Mouse (Mus musculus) kidney, postnatal 0 days (tissue): ENCODE data around the gene Wfdc5. TPM values are rescaled to one million over a fixed set of nuclear protein-coding genes. Genes with fewer than 3 reads are reported as not detected.

Experiments used
- ATAC-seq: fragments of 200-750 bp; cut with Nextera tagmentation; replicated peaks from 2 replicates; pipeline ENCODE4 v1.8.0; 2017; ENCODE audit warnings: low read depth, moderate number of reproducible peaks, moderate TSS enrichment, moderate library complexity; ENCODE audit not compliant: low FRiP score
- DNase-seq: peaks from one replicate; pipeline ENCODE4 v3.0.0-alpha.2; 2016; ENCODE audit warnings: low spot score
- H3K27ac ChIP-seq: fragments of 300-500 bp; sonication (generic); 2 replicates; pipeline ENCODE4 v1.5.1; 2014; ENCODE audit warnings: mild to moderate bottlenecking
- H3K27me3 ChIP-seq: fragments of 300-500 bp; sonication (generic); 2 replicates; pipeline ENCODE4 v1.6.1; 2014; ENCODE audit warnings: low read length, mixed read lengths; ENCODE audit not compliant: insufficient read depth
- H3K36me3 ChIP-seq: fragments of 300-500 bp; sonication (generic); 2 replicates; pipeline ENCODE4 v1.6.1; 2014; ENCODE audit warnings: low read length, mixed read lengths; ENCODE audit not compliant: insufficient read depth
- H3K4me1 ChIP-seq: fragments of 300-500 bp; sonication (generic); replicated peaks from 2 replicates; pipeline ENCODE4 v1.6.1; 2014; ENCODE audit warnings: antibody characterized with exemption, low read length, mixed read lengths; ENCODE audit not compliant: insufficient read depth
- H3K4me2 ChIP-seq: fragments of 300-500 bp; sonication (generic); 2 replicates; pipeline ENCODE4 v1.6.1; 2014; ENCODE audit warnings: mild to moderate bottlenecking, low read length, moderate library complexity, mixed read lengths
- H3K4me3 ChIP-seq: fragments of 300-500 bp; sonication (generic); replicated peaks from 2 replicates; pipeline ENCODE4 v1.5.1; 2014; ENCODE audit warnings: low read depth, low read length
- H3K9ac ChIP-seq: fragments of 300-500 bp; sonication (generic); 2 replicates; pipeline ENCODE4 v1.6.1; 2014; ENCODE audit warnings: low read depth, low read length
- H3K9me3 ChIP-seq: fragments of 300-500 bp; sonication (generic); replicated peaks from 2 replicates; pipeline ENCODE4 v1.6.1; 2016; ENCODE audit warnings: low read length, inconsistent platforms, mixed read lengths
- CTCF ChIP-seq: IDR thresholded peaks from 2 replicates; pipeline ENCODE4 v1.5.1; 2016; ENCODE audit warnings: antibody characterized with exemption, low read depth, mild to moderate bottlenecking, moderate library complexity
- WGBS: fragments of 180-500 bp; shearing (Covaris S2); extraction: QIAGEN DNeasy Blood & Tissue Kit; methylation state at CpG from one replicate; pipeline ENCODE4 v1.1.7; 2014; 5-methylcytosine and 5-hydroxymethylcytosine counted together
- polyA plus RNA-seq: library from polyadenylated mRNA; unstranded; fragments of >200 nt; fragmentation: Nextera tagmentation; extraction: Ambion mirVana; gene quantifications from 2 replicates; pipeline ENCODE4 v1.2.1, GENCODE M21; 2015

Gene Wfdc5
- polyA plus RNA-seq, 1 experiment from 2014 or later = not detected

DNA sequence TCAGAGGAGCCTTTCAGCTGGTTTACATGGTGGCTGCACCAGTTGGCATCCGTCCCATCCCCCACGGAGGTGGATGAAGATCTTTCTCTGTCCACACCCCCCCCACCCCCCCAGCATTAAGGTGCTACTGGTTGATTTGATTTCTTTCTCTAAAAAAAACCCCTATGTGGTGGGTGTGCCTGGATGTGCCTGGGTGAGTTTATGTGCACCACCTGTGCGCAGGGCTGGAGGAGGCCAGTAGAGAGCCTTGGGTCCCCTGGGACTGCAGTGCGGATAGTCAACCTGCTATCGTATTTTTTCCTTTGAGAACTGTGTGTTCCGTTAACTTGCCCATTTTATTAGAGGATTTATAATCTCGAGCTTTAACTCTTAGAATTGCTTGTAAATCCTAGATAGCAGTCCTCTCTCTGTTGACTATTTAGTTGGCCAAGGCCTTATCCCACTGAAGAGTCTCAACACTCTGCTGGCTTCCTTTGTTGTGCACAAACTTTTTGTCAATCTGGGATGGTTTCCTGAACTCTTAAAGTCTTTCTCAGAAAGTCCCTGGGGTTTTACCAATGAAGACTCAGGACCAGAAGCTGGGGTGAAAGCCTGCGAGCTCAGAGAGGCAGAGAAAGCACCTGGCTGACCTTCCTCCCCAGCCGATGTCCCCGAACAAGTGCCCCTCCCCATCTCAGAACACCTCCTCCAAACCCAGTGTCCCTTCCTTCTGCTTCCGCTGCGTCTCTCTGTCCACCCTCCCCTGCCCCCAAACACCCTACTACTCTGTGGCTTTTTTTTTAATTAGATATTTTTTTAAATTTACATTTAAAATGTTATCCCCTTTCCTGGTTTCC lies 53.7 kb downstream of the Wfdc5 start:
- no peaks in the 10 kb centered on the region for H3K4me1 ChIP-seq
- H3K9ac ChIP-seq = no peak overlapping the region
- no peak for DNase-seq
- TF ChIP-seq CTCF = no peak
- no peak overlapping the region for H3K27ac ChIP-seq
- H3K4me2 ChIP-seq = no peak overlapping the region
- no peaks in the 10 kb centered on the region for H3K36me3 ChIP-seq
- 78% methylated on average over 12 of the region's 12 CpGs for WGBS
- H3K27me3 ChIP-seq = no peaks in the 10 kb centered on the region
- no peaks in the 10 kb centered on the region for H3K9me3 ChIP-seq
- no peak overlapping the region for H3K4me3 ChIP-seq
- no peak for ATAC-seq

DNA sequence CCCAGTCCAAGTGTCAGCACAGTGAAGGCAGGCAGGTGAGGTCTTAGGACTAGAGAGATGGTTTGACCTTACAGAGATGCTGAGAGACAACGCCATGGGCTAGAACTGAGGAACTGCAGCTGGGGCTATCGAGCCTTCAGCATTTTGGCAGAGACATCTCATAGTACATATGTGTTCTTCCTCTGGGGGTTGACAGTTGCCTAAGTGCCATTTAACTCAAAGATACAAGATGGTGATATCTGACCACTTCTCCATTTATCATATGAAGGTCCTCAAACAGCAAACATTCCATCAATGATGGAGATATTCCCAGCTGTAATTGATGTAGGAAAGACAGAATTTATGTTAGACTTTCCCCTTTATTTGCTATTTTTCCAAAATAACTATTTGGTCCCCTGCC lies 55.2 kb downstream of the Wfdc5 start:
- 86% methylated on average over 2 of the region's 2 CpGs for WGBS
- no peaks in the 10 kb centered on the region for H3K27me3 ChIP-seq

DNA sequence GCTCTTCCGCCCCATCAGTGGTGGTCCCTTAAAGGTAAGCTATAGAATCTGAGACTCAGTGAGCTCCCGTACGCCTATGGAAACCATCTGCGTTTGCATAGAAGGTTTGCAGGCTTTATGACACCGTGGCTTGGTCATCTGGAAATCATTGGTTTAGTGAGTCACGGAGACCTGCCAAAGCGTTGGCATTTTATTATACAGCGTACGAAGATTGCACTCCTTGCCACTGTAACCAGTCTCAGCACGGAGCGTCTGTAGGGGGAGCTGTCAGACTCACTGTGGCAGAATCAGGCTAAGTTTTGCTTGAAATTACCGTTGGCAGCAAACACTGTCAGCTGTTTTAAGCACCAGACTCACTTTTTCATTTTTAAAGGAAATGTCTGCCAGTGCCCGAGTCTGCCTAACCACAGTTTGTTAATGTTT lies 56.0 kb downstream of the Wfdc5 start:
- H3K9me3 ChIP-seq = no peaks in the 10 kb centered on the region
- H3K4me2 ChIP-seq = no peak overlapping the region
- H3K27ac ChIP-seq = no peak overlapping the region
- WGBS = 76% methylated on average over 13 of the region's 13 CpGs
- no peaks in the 10 kb centered on the region for H3K36me3 ChIP-seq
- peak; percentile 66 for TF ChIP-seq CTCF
- no peaks in the 10 kb centered on the region for H3K27me3 ChIP-seq
- H3K9ac ChIP-seq = no peak overlapping the region
- no peak overlapping the region for H3K4me3 ChIP-seq
- H3K4me1 ChIP-seq = no peaks in the 10 kb centered on the region
- ATAC-seq (no peak), DNase-seq (peak; percentile 40)

More for the DNA sequence above, 55.2 kb downstream of the Wfdc5 start:
- DNase-seq (no peak), ATAC-seq (no peak)
- Histone ChIP-seq H3K27ac (no peak overlapping the region), H3K9ac (no peak overlapping the region), H3K9me3 (no peaks in the 10 kb centered on the region), H3K36me3 (no peaks in the 10 kb centered on the region), H3K4me2 (no peak overlapping the region), H3K4me3 (no peak overlapping the region), H3K4me1 (no peaks in the 10 kb centered on the region)
- no peak for TF ChIP-seq CTCF

Other genes with a start within 250 kb of the Wfdc5 start
- gene Ywhab, start 187.8 kb downstream of the Wfdc5 start, polyA plus RNA-seq = 261 and 288 TPM in 2 replicates
- gene Pabpc1l, start 157.3 kb downstream of the Wfdc5 start, polyA plus RNA-seq = 2.7 and 4.0 TPM in 2 replicates
- gene Stk4, start 112.4 kb downstream of the Wfdc5 start, polyA plus RNA-seq = 15.2 and 17.1 TPM in 2 replicates
- gene Tomm34, start 111.6 kb downstream of the Wfdc5 start, polyA plus RNA-seq = 42.3 and 49.8 TPM in 2 replicates
- 0.14 and 0.27 TPM in 2 replicates for gene Kcns1, start 11.6 kb downstream of the Wfdc5 start, polyA plus RNA-seq
- not detected in 2 replicates for gene Wfdc12, start 7.9 kb upstream of the Wfdc5 start, polyA plus RNA-seq
- not detected in 2 replicates for gene Wfdc15a, start 17.4 kb upstream of the Wfdc5 start, polyA plus RNA-seq
- gene Wfdc15b, start 38.9 kb upstream of the Wfdc5 start, polyA plus RNA-seq = 306 and 341 TPM in 2 replicates
- not detected in 2 replicates for gene Svs2, start 55.7 kb upstream of the Wfdc5 start, polyA plus RNA-seq
- not detected in 2 replicates for gene Svs3b, start 73.9 kb upstream of the Wfdc5 start, polyA plus RNA-seq
- not detected in 2 replicates for gene Svs4, start 95.7 kb upstream of the Wfdc5 start, polyA plus RNA-seq
- not detected in 2 replicates for gene Svs3a, start 106.5 kb upstream of the Wfdc5 start, polyA plus RNA-seq
- not detected in 2 replicates for gene Svs6, start 134.0 kb upstream of the Wfdc5 start, polyA plus RNA-seq
- gene Svs5, start 150.0 kb upstream of the Wfdc5 start, polyA plus RNA-seq = not detected in 2 replicates
- gene Slpi, start 206.4 kb upstream of the Wfdc5 start, polyA plus RNA-seq = 4.8 and 9.6 TPM in 2 replicates
- gene Rbpjl, start 220.4 kb upstream of the Wfdc5 start, polyA plus RNA-seq = not detected in 2 replicates
- 0.46 and 0.62 TPM in 2 replicates for gene Matn4, start 222.4 kb upstream of the Wfdc5 start, polyA plus RNA-seq